Mouse (Mus musculus): ENCODE data around the gene Chrng. TPM values are rescaled to one million over a fixed set of nuclear protein-coding genes. Genes with fewer than 3 reads are reported as not detected.

Chrng gene
- total RNA-seq, 2 experiments from 2014 or later, result not detected

DNA sequence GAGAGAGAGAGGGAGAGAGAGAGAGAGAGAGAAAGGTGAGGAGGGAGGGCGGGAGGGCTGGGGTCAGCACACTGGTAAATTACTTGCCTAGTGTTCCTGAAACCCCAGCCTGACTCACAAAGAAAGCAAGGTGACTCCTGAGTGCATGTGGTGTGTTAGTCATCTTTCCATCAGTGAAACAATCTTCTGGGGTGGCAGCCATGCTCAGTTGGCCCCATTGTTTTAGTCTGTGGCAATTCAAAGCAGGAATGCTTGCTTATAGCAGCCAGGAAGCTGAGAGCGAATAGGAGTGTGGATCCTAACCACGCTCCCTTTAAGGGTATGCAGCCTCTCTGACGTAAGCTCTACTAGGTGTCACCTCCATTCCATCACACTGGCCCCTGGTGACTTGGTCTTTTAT is 50.7 kb downstream of the Chrng start:
- DNase-seq, result no peak

DNA sequence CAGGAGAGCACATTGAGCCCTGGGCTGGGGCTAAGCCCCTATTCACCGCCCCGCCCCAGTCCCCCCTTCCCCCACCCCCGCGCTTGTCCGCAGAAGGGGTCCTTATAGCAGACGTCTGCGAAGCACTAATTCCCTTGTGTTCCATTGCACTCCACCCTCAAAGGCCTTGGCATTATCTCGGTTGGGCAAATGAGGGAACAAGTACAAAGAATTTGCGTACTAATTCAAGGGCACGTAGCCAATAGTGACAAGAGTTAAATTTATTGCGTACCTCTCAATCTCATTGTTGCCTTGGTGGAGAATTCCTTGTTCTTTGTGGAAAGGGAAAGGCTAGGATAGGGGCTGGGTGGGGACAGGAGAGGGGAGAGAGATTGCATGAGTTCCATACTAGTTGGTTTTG is 53.2 kb downstream of the Chrng start:
- no peak for DNase-seq

DNA sequence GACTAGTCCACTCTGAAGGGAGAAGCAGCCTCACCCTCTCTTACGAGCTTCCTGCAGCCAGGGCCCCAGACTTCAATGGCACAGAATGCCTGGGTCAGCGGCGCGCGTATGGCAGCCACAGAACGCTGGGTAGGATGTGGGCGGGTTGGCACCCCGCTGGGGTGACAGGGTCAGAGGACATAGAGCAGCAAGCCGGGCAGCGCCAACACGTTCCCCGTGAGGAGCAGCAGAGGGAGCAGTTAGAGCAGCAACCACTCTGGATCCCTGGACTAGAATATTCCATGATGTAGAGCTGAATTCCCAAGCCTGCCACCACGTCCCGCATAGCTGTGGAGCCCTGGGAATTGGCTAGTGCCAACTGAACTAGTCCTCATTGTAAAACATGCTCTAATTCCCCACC is 54.0 kb downstream of the Chrng start:
- DNase-seq, result no peak

DNA sequence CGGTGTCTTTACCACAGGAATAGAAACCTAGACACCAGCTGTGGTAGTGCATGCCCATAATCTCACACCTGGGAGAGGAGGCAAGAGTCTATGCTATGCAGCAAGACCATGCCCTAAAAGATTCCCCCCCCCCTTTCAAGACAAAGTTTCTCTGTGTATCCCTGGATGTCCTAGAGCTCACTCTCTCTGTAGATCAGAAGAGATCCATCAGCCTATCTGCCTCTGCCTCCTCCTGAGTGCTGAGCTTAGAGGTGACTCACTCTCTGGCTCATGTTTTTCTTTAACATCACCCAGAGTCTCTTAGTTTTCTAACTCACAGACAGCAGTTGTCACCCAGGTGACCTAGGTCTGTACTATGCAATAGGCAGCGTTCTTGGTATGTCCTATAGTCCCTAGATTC is 54.9 kb downstream of the Chrng start:
- no peak for DNase-seq

Other genes starting within 250 kb of the Chrng start
- gene Alppl2, start 114.7 kb upstream of the Chrng start, total RNA-seq (2021), result not detected
- not detected for gene Alpi, start 103.1 kb upstream of the Chrng start, total RNA-seq (2021)
- not detected for gene Akp3, start 79.7 kb upstream of the Chrng start, total RNA-seq (2021)
- 1 to 10 TPM; 1.3 to 2.4 TPM for gene Ecel1, start 48.1 kb upstream of the Chrng start, total RNA-seq (2021)
- gene Prss56, start 21.3 kb upstream of the Chrng start, total RNA-seq (2021), result under 1 TPM in 1 of 2 experiments, not detected in 1; 0.15 TPM
- not detected for gene Chrnd, start 14.1 kb upstream of the Chrng start, total RNA-seq (2021)
- gene Eif4e2, start 9.3 kb downstream of the Chrng start, total RNA-seq (2021), result 10 to 100 TPM; 58.2 to 60.3 TPM
- 10 to 100 TPM; 17.1 to 17.9 TPM for gene Efhd1, start 59.7 kb downstream of the Chrng start, total RNA-seq (2021)
- 100 to 1,000 TPM; 121 to 130 TPM for gene Gigyf2, start 122.3 kb downstream of the Chrng start, total RNA-seq (2021)
- 1 to 10 TPM in 1 of 2 experiments, under 1 TPM in 1; 0.27 to 3.4 TPM for gene Kcnj13, start 190.1 kb downstream of the Chrng start, total RNA-seq (2021)